Mouse (Mus musculus) myocyte (in vitro differentiated cells): ENCODE results near the gene Ttc30a2. TPM values are rescaled to one million over a fixed set of nuclear protein-coding genes. Genes with fewer than 3 reads are reported as not detected.

ENCODE experiments used
- H3K27me3 ChIP-seq: one replicate; pipeline ENCODE4 v1.6.1; 2011; ENCODE audit not compliant: control insufficient read depth, insufficient read depth, insufficient read length
- H3K36me3 ChIP-seq: one replicate; pipeline ENCODE4 v1.6.1; 2011; ENCODE audit not compliant: control insufficient read depth, insufficient read depth
- H3K4me2 ChIP-seq: one replicate; pipeline ENCODE4 v1.6.1; 2011; ENCODE audit warnings: low read depth, control low read depth
- H3K4me3 ChIP-seq: one replicate; pipeline ENCODE4 v1.5.1; 2011; ENCODE audit warnings: mild to moderate bottlenecking, control low read depth, moderate library complexity
- H3K79me2 ChIP-seq: one replicate; pipeline ENCODE4 v1.6.1; 2011; ENCODE audit not compliant: control insufficient read depth, insufficient read depth
- H3ac ChIP-seq: one replicate; pipeline ENCODE4 v1.6.1; 2011; ENCODE audit not compliant: control insufficient read depth, insufficient read length
- CEBPB ChIP-seq: IDR thresholded peaks from 2 replicates; pipeline ENCODE4 v1.6.1; 2011; ENCODE audit warnings: mild to moderate bottlenecking, moderate library complexity; ENCODE audit not compliant: poor library complexity, insufficient read depth, severe bottlenecking
- E2F4 ChIP-seq: IDR thresholded peaks from one replicate; pipeline ENCODE4 v1.6.1; 2011; ENCODE audit warnings: mild to moderate bottlenecking, control low read depth, moderate library complexity; ENCODE audit not compliant: insufficient read depth
- MAX ChIP-seq: IDR thresholded peaks from one replicate; pipeline ENCODE4 v1.6.1; 2011; ENCODE audit warnings: low read depth, mild to moderate bottlenecking, control low read depth
- MYOD1 ChIP-seq, 3 experiments: IDR thresholded peaks; one replicate each; pipeline ENCODE4 v1.6.1; 2011; ENCODE audit warnings: control low read depth in 2 of 3, low read depth in 2 of 3, mild to moderate bottlenecking in 2 of 3, moderate library complexity in 1 of 3; ENCODE audit not compliant: insufficient read length in 2 of 3, control insufficient read depth in 1 of 3
- MYOG ChIP-seq, 3 experiments: IDR thresholded peaks; one replicate each; pipeline ENCODE4 v1.6.1; 2011; ENCODE audit warnings: control low read depth in 2 of 3, low read depth in 2 of 3, mild to moderate bottlenecking in 2 of 3; ENCODE audit not compliant: insufficient read length in 2 of 3, control insufficient read depth in 1 of 3, insufficient read depth in 1 of 3
- POLR2A ChIP-seq: IDR thresholded peaks from one replicate; pipeline ENCODE4 v1.6.1; 2011; ENCODE audit warnings: low read depth, mild to moderate bottlenecking, control low read depth, moderate library complexity; ENCODE audit not compliant: insufficient read length
- POLR2AphosphoS2 ChIP-seq: IDR thresholded peaks from one replicate; pipeline ENCODE4 v1.6.1; 2011; ENCODE audit warnings: low read depth, control low read depth; ENCODE audit not compliant: insufficient read length
- REST ChIP-seq: IDR thresholded peaks from one replicate; pipeline ENCODE4 v1.6.1; 2011; ENCODE audit warnings: mild to moderate bottlenecking, control low read depth, moderate library complexity; ENCODE audit not compliant: insufficient read depth, insufficient read length
- SRF ChIP-seq: IDR thresholded peaks from one replicate; pipeline ENCODE4 v1.6.1; 2011; ENCODE audit warnings: low read depth; ENCODE audit not compliant: control insufficient read depth, insufficient read length
- TCF12 ChIP-seq: IDR thresholded peaks from one replicate; pipeline ENCODE4 v1.6.1; 2011; ENCODE audit warnings: mild to moderate bottlenecking, control low read depth; ENCODE audit not compliant: poor library complexity, insufficient read depth, severe bottlenecking
- TCF3 ChIP-seq: IDR thresholded peaks from one replicate; pipeline ENCODE4 v1.6.1; 2011; ENCODE audit warnings: low read depth, control low read depth; ENCODE audit not compliant: insufficient read length
- USF1 ChIP-seq: IDR thresholded peaks from one replicate; pipeline ENCODE4 v1.6.1; 2011; ENCODE audit warnings: low read depth, mild to moderate bottlenecking, control low read depth, moderate library complexity
- polyA plus RNA-seq: library from polyadenylated mRNA; unstranded; fragments of >200 nt; fragmentation: generic; extraction: Trizol; gene quantifications from one replicate; pipeline ENCODE4 v1.2.1, GENCODE M21; 2012; ENCODE audit warnings: missing spikeins

Ttc30a2 gene
- polyA plus RNA-seq, 1 experiment, result 0.06 TPM

DNA sequence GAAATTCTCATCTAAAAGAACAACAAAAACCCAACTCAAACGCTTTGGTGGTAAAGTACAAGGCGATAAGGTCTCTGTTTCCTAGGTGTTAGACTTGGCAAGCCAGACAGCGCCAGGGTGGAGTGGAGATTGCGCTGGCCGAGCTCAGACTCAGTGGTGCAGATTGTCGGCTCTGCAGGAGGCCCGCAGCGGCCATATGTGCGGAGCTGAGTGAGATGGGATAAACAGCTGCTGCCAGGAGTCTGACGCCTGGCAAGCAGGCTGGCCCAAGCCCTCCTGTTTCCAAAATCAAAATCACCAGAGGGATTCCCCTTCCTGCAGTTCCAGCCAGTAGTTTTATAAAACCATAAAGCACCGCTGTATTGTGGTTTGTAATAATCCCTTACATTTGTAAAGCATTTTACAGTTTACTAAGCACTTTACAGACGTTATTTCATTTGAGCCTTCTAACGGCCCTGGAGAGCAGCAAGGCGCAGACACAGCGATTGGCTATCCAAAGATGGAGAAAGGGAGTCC is 18.1 kb downstream of the Ttc30a2 start:
- Histone ChIP-seq H3K27me3 (peaks cover 15% of the 10 kb centered on the region), H3K4me2 (no peak overlapping the region), H3K36me3 (no peaks in the 10 kb centered on the region), H3K79me2 (no peaks in the 10 kb centered on the region), H3K4me3 (no peak overlapping the region), H3ac (no peak overlapping the region)
- TF ChIP-seq POLR2AphosphoS2, result no peak
- TF ChIP-seq MYOD1 (IDR thresholded peaks at IDR 0.05; ENCODE audit: control insufficient read depth in 1 of 3, insufficient read length in 2 of 3, low read depth in 2 of 3), result peak in 1 of 3 experiments; percentile 16
- no peak for TF ChIP-seq MYOG (IDR thresholded peaks at IDR 0.05; ENCODE audit: control insufficient read depth in 1 of 3, insufficient read depth in 1 of 3, insufficient read length in 2 of 3, low read depth in 2 of 3)
- no peak for TF ChIP-seq CEBPB
- TF ChIP-seq TCF12, result no peak

DNA sequence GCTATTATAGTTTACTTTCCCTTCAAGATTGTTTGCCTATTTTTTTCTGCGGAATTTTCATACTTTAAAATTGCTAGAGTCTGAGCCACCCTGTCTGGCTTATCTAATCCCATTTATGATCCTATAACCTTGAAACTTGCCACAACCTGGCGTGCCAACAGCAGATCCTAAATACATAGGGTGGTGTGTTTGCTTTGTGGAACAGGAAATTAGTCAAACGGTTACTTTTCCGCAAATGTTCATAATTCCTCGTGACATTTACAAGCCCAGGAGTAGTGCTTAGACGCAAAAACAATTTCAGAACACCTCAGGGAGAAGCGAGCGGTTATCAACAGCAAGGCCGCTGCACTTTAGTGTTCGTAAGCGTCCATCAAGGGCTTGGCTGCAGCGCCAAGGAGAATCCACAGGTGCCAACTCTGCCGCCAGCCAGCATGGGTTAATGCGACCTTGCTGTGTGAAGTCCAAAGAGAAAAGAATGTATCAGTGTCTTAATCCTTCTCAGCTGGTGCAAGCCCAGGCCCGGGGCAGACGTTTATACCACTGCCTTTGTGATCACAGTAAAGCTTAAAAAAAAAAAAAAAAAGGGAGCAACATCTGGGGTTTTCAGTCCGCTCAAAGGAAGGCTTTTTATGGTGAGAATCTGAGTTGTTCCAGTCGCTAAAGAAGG is 18.7 kb downstream of the Ttc30a2 start:
- H3K4me3 ChIP-seq, result no peak overlapping the region
- no peaks in the 10 kb centered on the region for H3K79me2 ChIP-seq
- TF ChIP-seq MYOG (IDR thresholded peaks at IDR 0.05; ENCODE audit: control insufficient read depth in 1 of 3, insufficient read depth in 1 of 3, insufficient read length in 2 of 3, low read depth in 2 of 3) (no peak), USF1 (no peak), TCF3 (no peak), POLR2AphosphoS2 (no peak), MAX (no peak), E2F4 (no peak), MYOD1 (IDR thresholded peaks at IDR 0.05; ENCODE audit: control insufficient read depth in 1 of 3, insufficient read length in 2 of 3, low read depth in 2 of 3) (no peak), SRF (no peak), POLR2A (no peak)
- H3K4me2 ChIP-seq, result no peak overlapping the region
- H3ac ChIP-seq, result no peak overlapping the region
- no peaks in the 10 kb centered on the region for H3K36me3 ChIP-seq
- H3K27me3 ChIP-seq, result peaks cover 19% of the 10 kb centered on the region

DNA sequence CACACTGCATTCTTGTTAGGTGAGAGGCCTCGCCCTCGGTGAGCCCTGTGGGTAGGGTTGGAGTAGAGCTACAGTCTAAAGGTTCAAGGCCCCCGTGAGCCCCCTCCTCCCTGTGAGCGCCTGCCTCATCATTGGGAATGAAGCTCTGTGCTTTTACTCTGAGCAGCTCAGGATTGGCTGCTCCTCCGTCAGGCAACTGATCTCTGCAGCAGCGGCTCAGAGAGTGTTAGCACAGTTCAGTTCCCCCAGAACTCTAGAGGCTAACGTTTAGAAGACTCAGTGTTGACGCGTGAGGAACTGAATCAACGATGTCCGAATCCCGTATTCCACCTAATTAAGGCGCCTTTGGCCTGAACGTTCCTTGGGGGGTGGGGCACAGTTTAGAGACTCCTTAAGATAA is 22.3 kb downstream of the Ttc30a2 start:
- TF ChIP-seq E2F4, result no peak
- H3K4me2 ChIP-seq, result no peak overlapping the region
- H3K27me3 ChIP-seq, result peaks cover 38% of the 10 kb centered on the region
- H3K4me3 ChIP-seq, result no peak overlapping the region
- no peak overlapping the region for H3ac ChIP-seq
- no peaks in the 10 kb centered on the region for H3K36me3 ChIP-seq
- no peaks in the 10 kb centered on the region for H3K79me2 ChIP-seq

DNA sequence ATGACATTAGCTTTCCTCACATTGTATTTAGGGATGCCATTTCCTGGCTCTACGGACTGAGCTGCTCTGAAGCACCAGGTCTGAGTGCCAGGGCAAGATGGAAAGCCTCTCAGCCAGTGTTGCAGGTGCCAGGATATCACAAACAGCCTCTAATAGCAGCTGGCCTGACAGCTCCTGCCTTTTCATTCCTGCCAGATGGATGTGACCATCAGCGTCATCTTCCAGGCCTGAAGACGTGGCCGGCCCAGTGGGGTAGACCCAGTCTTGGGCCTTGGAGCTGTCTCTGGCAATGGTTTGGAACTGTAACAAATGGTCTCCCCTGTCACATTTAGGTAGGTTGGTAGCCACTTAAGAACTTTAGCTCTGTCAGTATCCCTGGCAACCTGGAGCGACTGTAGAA is 24.6 kb downstream of the Ttc30a2 start:
- Histone ChIP-seq H3K79me2 (no peaks in the 10 kb centered on the region), H3ac (no peak overlapping the region), H3K4me2 (no peak overlapping the region), H3K36me3 (no peaks in the 10 kb centered on the region), H3K27me3 (peaks cover 42% of the 10 kb centered on the region), H3K4me3 (no peak overlapping the region)
- no peak for TF ChIP-seq REST
- no peak for TF ChIP-seq POLR2AphosphoS2
- no peak for TF ChIP-seq E2F4
- TF ChIP-seq MYOD1 (IDR thresholded peaks at IDR 0.05; ENCODE audit: control insufficient read depth in 1 of 3, insufficient read length in 2 of 3, low read depth in 2 of 3), result no peak
- TF ChIP-seq MAX, result no peak
- no peak for TF ChIP-seq MYOG (IDR thresholded peaks at IDR 0.05; ENCODE audit: control insufficient read depth in 1 of 3, insufficient read depth in 1 of 3, insufficient read length in 2 of 3, low read depth in 2 of 3)
- no peak for TF ChIP-seq CEBPB
- TF ChIP-seq SRF, result no peak
- TF ChIP-seq USF1, result no peak
- TF ChIP-seq POLR2A, result no peak
- no peak for TF ChIP-seq TCF12
- no peak for TF ChIP-seq TCF3

DNA sequence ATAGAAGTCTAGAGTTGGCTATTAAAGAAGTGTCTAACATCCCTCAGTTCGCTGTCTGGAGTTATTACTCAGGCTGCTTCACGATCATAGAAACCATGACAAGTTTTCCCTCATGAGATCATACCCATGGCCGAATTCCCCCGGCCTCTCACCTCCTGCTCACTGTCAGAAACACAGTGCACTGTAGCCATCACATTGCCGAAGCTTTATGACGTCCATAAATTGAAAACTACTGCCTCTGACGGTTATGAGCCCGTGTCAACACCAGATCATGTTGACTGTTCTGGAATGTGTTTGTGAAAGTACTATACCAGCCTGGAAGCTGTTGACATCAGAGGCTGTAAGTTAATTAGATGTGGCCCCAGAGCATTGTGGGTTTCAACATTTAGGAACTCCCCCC is 27.3 kb downstream of the Ttc30a2 start:
- H3K79me2 ChIP-seq, result no peaks in the 10 kb centered on the region
- no peak overlapping the region for H3ac ChIP-seq
- H3K36me3 ChIP-seq, result no peaks in the 10 kb centered on the region

More for the DNA sequence above, 27.3 kb downstream of the Ttc30a2 start:
- Histone ChIP-seq H3K27me3 (peaks cover 34% of the 10 kb centered on the region), H3K4me3 (no peak overlapping the region), H3K4me2 (no peak overlapping the region)
- TF ChIP-seq MAX (no peak), E2F4 (no peak), CEBPB (no peak), TCF12 (no peak), MYOD1 (IDR thresholded peaks at IDR 0.05; ENCODE audit: control insufficient read depth in 1 of 3, insufficient read length in 2 of 3, low read depth in 2 of 3) (no peak)
